Mouse (Mus musculus) left cerebral cortex, postnatal 10 days (tissue): ENCODE measurements around the gene Trabd2b. TPM values are rescaled to one million over a fixed set of nuclear protein-coding genes. Genes with fewer than 3 reads are reported as not detected.

Experiments
- DNase-seq, 2 experiments: peaks; one replicate each; pipeline ENCODE4 v3.0.0; 2021 to 2022; ENCODE audit warnings: low spot score in 2 of 2, mixed read lengths in 1 of 2; ENCODE audit errors: extremely low spot score in 1 of 2
- intact Hi-C: fragments of 180-260 bp; cut with DNase I; formaldehyde crosslinking; loops from one replicate; pipeline ENCODE4 v1.15.1; 2025
- total RNA-seq, 2 experiments: library from RNA; stranded (reverse); gene quantifications; 2 replicates each; pipeline ENCODE4 v1.2.3; 2021

Trabd2b gene
- total RNA-seq, 2 experiments from 2014 or later, result 2.8 to 3.1 TPM

- no peak for DNase-seq
- intact Hi-C loops, result no loop called here
Measured at GRCm38 (mm10) chr4:114557731-114558130, 151.2 kb downstream of the Trabd2b start.

- intact Hi-C loops, result no loop called here
Measured at GRCm38 (mm10) chr4:114558487-114558886, 152.0 kb downstream of the Trabd2b start.

GRCm38 (mm10) chr4:114560638-114561216, 154.2 kb downstream of the Trabd2b start:
- DNase-seq, result no peak
- intact Hi-C loops, result no loop called here

More at GRCm38 (mm10) chr4:114558487-114558886, 152.0 kb downstream of the Trabd2b start:
- DNase-seq, result peak in 1 of 2 experiments; percentile 50

GRCm38 (mm10) chr4:114564131-114564695, 157.7 kb downstream of the Trabd2b start:
- intact Hi-C loops, result no loop called here
- no peak for DNase-seq

- no peak for DNase-seq
- intact Hi-C loops, result no loop called here
Measured at GRCm38 (mm10) chr4:114567594-114567993, 161.1 kb downstream of the Trabd2b start.

- DNase-seq, result no peak
- intact Hi-C loops, result no loop called here
Measured at GRCm38 (mm10) chr4:114568081-114568605, 161.6 kb downstream of the Trabd2b start.

GRCm38 (mm10) chr4:114578153-114578950, 171.8 kb downstream of the Trabd2b start:
- DNase-seq, result peak in 1 of 2 experiments; percentile 35
- intact Hi-C loops, result no loop called here

- DNase-seq, result no peak
- intact Hi-C loops, result no loop called here
Measured at GRCm38 (mm10) chr4:114583546-114584144, 177.1 kb downstream of the Trabd2b start.

- DNase-seq, result no peak
- intact Hi-C loops, result no loop called here
Measured at GRCm38 (mm10) chr4:114584686-114585085, 178.2 kb downstream of the Trabd2b start.

- intact Hi-C loops, result no loop called here
- peak in 1 of 2 experiments; percentile 55 for DNase-seq
Measured at GRCm38 (mm10) chr4:114593554-114594215, 187.2 kb downstream of the Trabd2b start.

GRCm38 (mm10) chr4:114595188-114595701, 188.7 kb downstream of the Trabd2b start:
- DNase-seq, result peak in 1 of 2 experiments; percentile 49
- intact Hi-C loops, result no loop called here

GRCm38 (mm10) chr4:114599121-114599520, 192.6 kb downstream of the Trabd2b start:
- peak in 1 of 2 experiments; percentile 53 for DNase-seq

GRCm38 (mm10) chr4:114601201-114602009, 194.9 kb downstream of the Trabd2b start:
- DNase-seq, result no peak
- intact Hi-C loops, result no loop called here

More at GRCm38 (mm10) chr4:114599121-114599520, 192.6 kb downstream of the Trabd2b start:
- intact Hi-C loops, result no loop called here

- no peak for DNase-seq
- intact Hi-C loops, result no loop called here
Measured at GRCm38 (mm10) chr4:114605670-114606069, 199.1 kb downstream of the Trabd2b start.

GRCm38 (mm10) chr4:114607873-114608272, 201.3 kb downstream of the Trabd2b start:
- DNase-seq, result no peak
- intact Hi-C loops, result no loop called here

- DNase-seq, result no peak
- intact Hi-C loops, result no loop called here
Measured at GRCm38 (mm10) chr4:114609297-114609696, 202.8 kb downstream of the Trabd2b start.

GRCm38 (mm10) chr4:114611166-114611929, 204.8 kb downstream of the Trabd2b start:
- intact Hi-C loops, result no loop called here
- peak in 1 of 2 experiments; percentile 55 for DNase-seq
